Mouse (Mus musculus) liver, embryonic 15.5 days (tissue): ENCODE measurements around the gene Agfg1. TPM values are rescaled to one million over a fixed set of nuclear protein-coding genes. Genes with fewer than 3 reads are reported as not detected.

Source experiments
- ATAC-seq: fragments of 200-750 bp; cut with Nextera tagmentation; 2 replicates; pipeline ENCODE4 v1.8.0; 2017; ENCODE audit warnings: moderate number of reproducible peaks, mild to moderate bottlenecking, moderate library complexity; ENCODE audit not compliant: insufficient read depth
- H3K27ac ChIP-seq: fragments of 300-500 bp; sonication (generic); replicated peaks from 2 replicates; pipeline ENCODE4 v1.5.1; 2015; ENCODE audit warnings: mild to moderate bottlenecking, inconsistent platforms
- H3K27me3 ChIP-seq: fragments of 300-500 bp; sonication (generic); 2 replicates; pipeline ENCODE4 v1.6.1; 2015; ENCODE audit warnings: mild to moderate bottlenecking, inconsistent platforms
- H3K36me3 ChIP-seq: fragments of 300-500 bp; sonication (generic); replicated peaks from 2 replicates; pipeline ENCODE4 v1.6.1; 2015; ENCODE audit warnings: moderate library complexity, mild to moderate bottlenecking, inconsistent platforms
- H3K4me1 ChIP-seq: fragments of 300-500 bp; sonication (generic); replicated peaks from 2 replicates; pipeline ENCODE4 v1.6.1; 2015; ENCODE audit warnings: inconsistent platforms
- H3K4me2 ChIP-seq: fragments of 300-500 bp; sonication (generic); 2 replicates; pipeline ENCODE4 v1.6.1; 2015; ENCODE audit warnings: moderate library complexity, mild to moderate bottlenecking, inconsistent platforms
- H3K4me3 ChIP-seq: fragments of 300-500 bp; sonication (generic); replicated peaks from 2 replicates; pipeline ENCODE4 v1.5.1; 2015; ENCODE audit warnings: mild to moderate bottlenecking, inconsistent platforms
- H3K9ac ChIP-seq: fragments of 300-500 bp; sonication (generic); 2 replicates; pipeline ENCODE4 v1.6.1; 2015; ENCODE audit warnings: moderate library complexity, mild to moderate bottlenecking, inconsistent platforms
- H3K9me3 ChIP-seq: fragments of 300-500 bp; sonication (generic); replicated peaks from 2 replicates; pipeline ENCODE4 v1.6.1; 2016; ENCODE audit warnings: inconsistent platforms
- WGBS: fragments of 180-500 bp; shearing (Covaris S2); methylation state at CpG from one replicate; pipeline ENCODE4 v1.1.7; 2015; ENCODE audit warnings: mixed read lengths; ENCODE audit not compliant: insufficient replicate concordance; 5-methylcytosine and 5-hydroxymethylcytosine counted together
- polyA plus RNA-seq: library from polyadenylated mRNA; unstranded; fragments of >200 nt; fragmentation: Nextera tagmentation; extraction: Ambion mirVana; gene quantifications from 2 replicates; pipeline ENCODE4 v1.2.1, GENCODE M21; 2015

The Agfg1 gene
- polyA plus RNA-seq, 1 experiment from 2014 or later: 46.5 TPM

GRCm38 (mm10) chr1:82838469-82839295 is 601 bp upstream of the Agfg1 start:
- WGBS: 24% methylated on average over 18 of the region's 18 CpGs
- no peak for ATAC-seq
- Histone ChIP-seq H3K36me3 (peaks cover 22% of the 10 kb centered on the region), H3K9me3 (no peaks in the 10 kb centered on the region), H3K27me3 (no peaks in the 10 kb centered on the region), H3K4me3 (peak overlapping the region; percentile 100), H3K4me2 (peak overlapping the region; percentile 77), H3K9ac (peak overlapping the region; percentile 100), H3K4me1 (peaks cover 88% of the 10 kb centered on the region), H3K27ac (peak overlapping the region; percentile 100)

GRCm38 (mm10) chr1:82839614-82840421 is 535 bp downstream of the Agfg1 start:
- H3K4me2 ChIP-seq: peak overlapping the region; percentile 77
- 1% methylated on average over 79 of the region's 86 CpGs for WGBS
- peak overlapping the region; percentile 100 for H3K27ac ChIP-seq
- peaks cover 33% of the 10 kb centered on the region for H3K36me3 ChIP-seq
- peak overlapping the region; percentile 100 for H3K9ac ChIP-seq
- peaks cover 88% of the 10 kb centered on the region for H3K4me1 ChIP-seq
- no peaks in the 10 kb centered on the region for H3K9me3 ChIP-seq
- peak overlapping the region; percentile 100 for H3K4me3 ChIP-seq
- no peaks in the 10 kb centered on the region for H3K27me3 ChIP-seq
- peak; percentile 37 for ATAC-seq

- Histone ChIP-seq H3K27ac (no peak overlapping the region), H3K4me3 (no peak overlapping the region), H3K9me3 (no peaks in the 10 kb centered on the region), H3K36me3 (peaks cover 26% of the 10 kb centered on the region), H3K4me1 (peaks cover 46% of the 10 kb centered on the region), H3K27me3 (no peaks in the 10 kb centered on the region), H3K9ac (no peak overlapping the region), H3K4me2 (no peak overlapping the region)
- 43% methylated on average over 5 of the region's 5 CpGs for WGBS
- peak; percentile 74 for ATAC-seq
Measured at GRCm38 (mm10) chr1:82855729-82856128, 16.4 kb downstream of the Agfg1 start.

GRCm38 (mm10) chr1:82858236-82858635 is 19.0 kb downstream of the Agfg1 start:
- H3K9ac ChIP-seq: no peak overlapping the region
- no peak overlapping the region for H3K4me3 ChIP-seq
- H3K4me2 ChIP-seq: no peak overlapping the region
- H3K36me3 ChIP-seq: peaks cover 37% of the 10 kb centered on the region
- no peaks in the 10 kb centered on the region for H3K27me3 ChIP-seq
- H3K27ac ChIP-seq: no peak overlapping the region
- H3K4me1 ChIP-seq: peaks cover 30% of the 10 kb centered on the region
- H3K9me3 ChIP-seq: no peaks in the 10 kb centered on the region
- ATAC-seq: no peak

- no peaks in the 10 kb centered on the region for H3K27me3 ChIP-seq
- H3K4me1 ChIP-seq: peaks cover 19% of the 10 kb centered on the region
- 88% methylated on average over 4 of the region's 4 CpGs for WGBS
- H3K9me3 ChIP-seq: no peaks in the 10 kb centered on the region
- no peak overlapping the region for H3K27ac ChIP-seq
- no peak overlapping the region for H3K9ac ChIP-seq
- H3K4me3 ChIP-seq: no peak overlapping the region
- peaks cover 48% of the 10 kb centered on the region for H3K36me3 ChIP-seq
- ATAC-seq: 0 out of 2 replicates have a peak, but pooled peaks have one; percentile 20
- no peak overlapping the region for H3K4me2 ChIP-seq
Measured at GRCm38 (mm10) chr1:82860391-82860790, 21.1 kb downstream of the Agfg1 start.

- Histone ChIP-seq H3K9ac (no peak overlapping the region), H3K4me1 (peaks cover 7% of the 10 kb centered on the region; the same call in 1 of the 2 replicates), H3K4me2 (no peak overlapping the region), H3K27me3 (no peaks in the 10 kb centered on the region), H3K4me3 (no peak overlapping the region), H3K9me3 (no peaks in the 10 kb centered on the region), H3K27ac (no peak overlapping the region), H3K36me3 (peaks cover 69% of the 10 kb centered on the region)
- no peak for ATAC-seq
- 86% methylated on average over 3 of the region's 3 CpGs for WGBS
Measured at GRCm38 (mm10) chr1:82870202-82870601, 30.9 kb downstream of the Agfg1 start.

GRCm38 (mm10) chr1:82879172-82879571 is 39.9 kb downstream of the Agfg1 start:
- H3K27me3 ChIP-seq: no peaks in the 10 kb centered on the region
- H3K36me3 ChIP-seq: peaks cover 78% of the 10 kb centered on the region
- H3K4me2 ChIP-seq: no peak overlapping the region
- WGBS: 62% methylated on average over 2 of the region's 2 CpGs
- no peaks in the 10 kb centered on the region for H3K9me3 ChIP-seq
- H3K9ac ChIP-seq: no peak overlapping the region
- ATAC-seq: no peak
- no peak overlapping the region for H3K4me3 ChIP-seq
- H3K4me1 ChIP-seq: no peaks in the 10 kb centered on the region
- H3K27ac ChIP-seq: no peak overlapping the region

GRCm38 (mm10) chr1:82880196-82880595 is 40.9 kb downstream of the Agfg1 start:
- H3K27ac ChIP-seq: no peak overlapping the region
- H3K4me1 ChIP-seq: no peaks in the 10 kb centered on the region
- H3K27me3 ChIP-seq: no peaks in the 10 kb centered on the region
- peaks cover 81% of the 10 kb centered on the region for H3K36me3 ChIP-seq
- no peak overlapping the region for H3K4me2 ChIP-seq
- H3K9me3 ChIP-seq: no peaks in the 10 kb centered on the region
- H3K9ac ChIP-seq: no peak overlapping the region
- H3K4me3 ChIP-seq: no peak overlapping the region
- 89% methylated on average over 8 of the region's 8 CpGs for WGBS
- no peak for ATAC-seq

- no peaks in the 10 kb centered on the region for H3K9me3 ChIP-seq
- H3K27ac ChIP-seq: no peak overlapping the region
- no peaks in the 10 kb centered on the region for H3K4me1 ChIP-seq
- no peak for ATAC-seq
- H3K4me2 ChIP-seq: no peak overlapping the region
- no peak overlapping the region for H3K9ac ChIP-seq
- peaks cover 88% of the 10 kb centered on the region for H3K36me3 ChIP-seq
- H3K4me3 ChIP-seq: no peak overlapping the region
- no peaks in the 10 kb centered on the region for H3K27me3 ChIP-seq
- WGBS: 94% methylated on average over 7 of the region's 7 CpGs
Measured at GRCm38 (mm10) chr1:82893269-82893668, 54.0 kb downstream of the Agfg1 start.

GRCm38 (mm10) chr1:82900567-82900966 is 61.3 kb downstream of the Agfg1 start:
- H3K9me3 ChIP-seq: no peaks in the 10 kb centered on the region
- H3K4me3 ChIP-seq: no peak overlapping the region
- WGBS: 91% methylated on average over 1 of the region's 1 CpGs
- H3K36me3 ChIP-seq: peaks cover 76% of the 10 kb centered on the region
- no peaks in the 10 kb centered on the region for H3K27me3 ChIP-seq
- no peak for ATAC-seq
- no peak overlapping the region for H3K27ac ChIP-seq
- H3K4me2 ChIP-seq: no peak overlapping the region
- H3K9ac ChIP-seq: no peak overlapping the region
- H3K4me1 ChIP-seq: no peaks in the 10 kb centered on the region

- Histone ChIP-seq H3K4me2 (no peak overlapping the region), H3K27me3 (no peaks in the 10 kb centered on the region), H3K4me3 (no peak overlapping the region), H3K9me3 (no peaks in the 10 kb centered on the region), H3K4me1 (no peaks in the 10 kb centered on the region), H3K27ac (no peak overlapping the region), H3K36me3 (peaks cover 75% of the 10 kb centered on the region), H3K9ac (no peak overlapping the region)
- ATAC-seq: no peak
- WGBS: 86% methylated on average over 3 of the region's 3 CpGs
Measured at GRCm38 (mm10) chr1:82901201-82901600, 61.9 kb downstream of the Agfg1 start.
